Mouse (Mus musculus) adrenal gland, adult 18-20 months (tissue): ENCODE results near the gene Med24. TPM values are rescaled to one million over a fixed set of nuclear protein-coding genes. Genes with fewer than 3 reads are reported as not detected.

ENCODE experiments used
- DNase-seq, 2 experiments: peaks; one replicate each; pipeline ENCODE4 v3.0.0; 2021 to 2022; ENCODE audit warnings: low spot score in 2 of 2
- total RNA-seq, 2 experiments: library from RNA; stranded (reverse); gene quantifications; 1 replicate in 1 of 2; 2 replicates in 1 of 2; pipeline ENCODE4 v1.2.3; 2021

Gene Med24
- total RNA-seq, 2 experiments from 2014 or later: 46.1 to 49.2 TPM

DNA sequence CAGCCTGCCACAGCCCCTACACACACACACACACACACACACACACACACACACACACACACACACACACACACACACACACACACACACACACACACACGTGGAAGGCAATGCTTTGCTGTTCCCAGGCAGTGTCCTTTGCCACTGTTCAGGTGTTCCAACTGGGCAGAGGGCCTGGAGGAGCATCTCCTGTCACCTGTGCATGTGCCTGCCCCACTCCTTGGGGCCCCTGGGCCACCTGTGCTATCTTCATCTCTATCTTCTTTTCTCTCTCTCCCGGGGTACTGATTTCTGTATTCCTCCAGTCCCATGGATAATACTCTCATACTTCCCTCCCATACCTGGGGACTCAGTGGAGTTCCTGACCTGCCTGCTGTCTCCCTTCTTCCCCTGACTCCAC, 37.1 kb upstream of the Med24 start:
- no peak for DNase-seq

DNA sequence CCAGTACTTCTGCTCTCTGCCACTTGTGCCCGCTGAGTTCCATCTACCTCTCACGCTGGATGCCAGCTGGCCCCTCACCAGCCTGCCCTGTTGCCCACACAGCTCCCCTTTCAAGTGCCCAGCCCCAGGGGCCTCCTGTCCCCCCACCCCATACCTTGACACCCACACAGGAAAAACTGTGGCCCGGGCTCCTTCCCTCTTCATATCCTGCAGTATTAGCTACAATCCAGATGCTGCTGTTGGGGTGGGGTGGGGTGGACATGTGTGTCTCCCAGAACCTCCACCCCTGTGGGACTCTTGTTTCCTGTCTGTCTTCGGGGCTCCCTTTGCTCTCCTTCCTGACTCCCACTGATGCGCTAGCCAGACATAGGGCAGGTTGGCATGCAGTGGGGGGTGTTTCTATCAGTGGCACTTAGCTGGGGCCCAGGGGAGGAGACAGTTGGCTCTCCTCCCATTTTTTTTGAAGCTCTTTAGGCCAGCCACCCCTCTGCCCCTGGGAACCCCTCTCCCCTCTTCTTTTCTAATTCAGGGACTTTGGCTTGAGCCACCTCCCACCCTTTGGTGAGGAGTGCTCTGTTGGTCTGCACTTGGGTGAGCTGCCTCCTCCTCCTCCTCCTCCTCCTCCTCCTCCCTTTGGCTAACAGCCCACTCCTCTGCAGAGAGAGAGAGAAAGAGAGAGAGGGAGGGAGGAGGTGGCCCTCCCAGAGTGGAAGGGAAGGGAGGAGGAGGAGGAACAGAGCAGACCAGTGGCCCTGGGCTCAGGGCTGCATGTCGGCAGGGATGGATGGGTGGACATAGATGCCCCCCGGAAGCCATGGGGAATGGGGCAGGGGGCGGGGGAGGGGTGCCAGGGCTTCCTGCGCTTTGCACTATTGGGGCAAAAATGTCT, 36.4 kb upstream of the Med24 start:
- peak in 1 of 2 experiments; percentile 25 for DNase-seq

DNA sequence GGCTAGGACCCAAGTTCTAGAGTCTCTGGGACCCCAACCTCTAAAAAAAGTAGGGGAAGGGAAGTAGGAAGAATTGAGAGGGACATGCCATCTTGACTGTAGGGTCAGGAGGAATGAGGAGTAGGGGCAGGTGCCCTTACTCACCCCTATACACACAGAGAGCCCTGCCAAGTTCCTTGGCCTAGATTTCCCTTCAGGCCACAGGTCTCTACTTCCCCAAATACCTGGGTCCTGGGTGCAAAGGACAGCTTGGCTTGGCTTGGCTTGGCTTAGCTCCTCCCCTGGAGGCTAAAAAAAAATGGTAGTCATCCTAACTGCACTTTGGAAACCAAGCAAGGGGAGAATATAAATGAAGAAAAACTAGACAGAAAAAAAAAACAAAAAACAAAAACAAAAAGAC, 35.5 kb upstream of the Med24 start:
- DNase-seq: no peak

DNA sequence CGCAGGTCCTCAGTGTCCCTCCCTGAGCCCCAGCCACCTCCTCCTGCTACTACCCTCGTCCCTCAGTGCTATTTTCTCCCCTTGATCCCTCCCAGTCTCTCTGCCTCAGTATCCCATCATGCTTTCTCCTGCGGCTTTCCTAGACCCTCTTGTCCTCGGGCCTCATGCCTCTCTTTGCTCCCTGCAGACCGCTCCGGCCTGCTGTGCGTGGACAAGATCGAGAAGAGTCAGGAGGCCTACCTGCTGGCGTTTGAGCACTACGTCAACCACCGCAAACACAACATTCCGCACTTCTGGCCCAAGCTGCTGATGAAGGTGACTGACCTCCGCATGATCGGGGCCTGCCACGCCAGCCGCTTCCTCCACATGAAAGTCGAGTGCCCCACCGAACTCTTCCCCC, 34.9 kb upstream of the Med24 start:
- DNase-seq: no peak

DNA sequence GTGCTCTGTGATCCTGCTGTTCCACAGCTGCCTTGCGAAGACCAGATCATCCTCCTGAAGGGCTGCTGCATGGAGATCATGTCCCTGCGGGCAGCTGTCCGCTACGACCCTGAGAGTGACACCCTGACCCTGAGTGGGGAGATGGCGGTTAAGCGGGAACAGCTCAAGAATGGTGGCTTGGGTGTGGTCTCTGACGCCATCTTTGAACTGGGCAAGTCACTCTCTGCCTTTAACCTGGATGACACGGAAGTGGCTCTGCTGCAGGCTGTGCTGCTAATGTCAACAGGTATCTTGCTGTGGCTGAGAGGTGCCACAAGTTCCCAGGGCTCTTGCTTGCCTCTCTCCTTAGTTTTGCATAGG, 34.2 kb upstream of the Med24 start:
- DNase-seq: no peak

DNA sequence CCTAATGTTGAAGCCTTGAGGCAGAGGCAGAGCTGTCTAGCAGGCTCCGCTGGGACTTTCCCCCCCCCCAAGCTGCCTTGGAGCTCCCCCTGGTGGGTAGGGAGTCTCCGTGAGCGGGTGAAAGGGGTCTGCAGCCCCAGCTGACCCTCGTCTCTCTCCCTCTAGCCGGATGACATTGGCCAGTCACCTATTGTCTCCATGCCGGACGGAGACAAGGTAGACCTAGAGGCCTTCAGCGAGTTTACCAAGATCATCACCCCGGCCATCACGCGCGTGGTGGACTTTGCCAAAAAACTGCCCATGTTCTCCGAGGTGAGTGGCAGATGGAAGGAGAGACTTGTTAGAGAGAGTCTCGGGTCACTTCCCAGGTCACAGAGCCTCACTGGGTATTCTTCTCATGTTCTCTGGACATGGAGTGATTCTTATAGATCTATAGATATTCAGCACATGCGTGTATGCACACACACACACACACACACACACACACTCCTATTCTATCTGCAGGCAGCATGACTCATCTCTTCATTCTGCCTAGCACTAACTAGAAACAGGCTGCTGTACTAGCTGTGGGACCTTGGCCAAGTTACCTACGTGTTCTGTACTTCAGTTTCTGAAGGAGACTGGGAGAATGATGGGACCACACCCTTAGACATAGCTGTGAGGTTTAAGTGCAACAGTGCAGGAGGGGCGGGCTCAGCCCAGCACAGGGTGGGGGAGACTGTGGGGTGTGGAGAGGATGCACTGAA, 33.7 kb upstream of the Med24 start:
- DNase-seq: peak in 1 of 2 experiments; percentile 35

DNA sequence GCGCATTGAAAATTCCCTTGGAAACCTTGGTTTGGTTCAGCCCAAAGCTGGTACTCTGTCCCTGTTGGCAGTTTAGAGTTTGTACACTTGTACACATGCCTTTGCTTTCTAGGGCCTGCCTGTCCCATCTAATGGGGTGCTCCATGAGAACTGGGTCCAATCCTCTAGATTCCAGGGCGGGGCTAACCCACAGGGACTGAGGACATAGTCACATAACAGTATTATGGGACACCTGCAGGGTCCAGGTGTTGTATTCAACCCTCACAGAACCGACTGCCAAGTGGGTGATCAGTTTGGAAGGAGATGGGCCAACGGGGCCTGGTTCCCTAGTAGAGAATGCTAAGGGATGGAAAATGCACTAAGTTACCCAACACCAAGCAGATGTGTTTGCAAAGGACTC, 32.7 kb upstream of the Med24 start:
- DNase-seq: no peak

DNA sequence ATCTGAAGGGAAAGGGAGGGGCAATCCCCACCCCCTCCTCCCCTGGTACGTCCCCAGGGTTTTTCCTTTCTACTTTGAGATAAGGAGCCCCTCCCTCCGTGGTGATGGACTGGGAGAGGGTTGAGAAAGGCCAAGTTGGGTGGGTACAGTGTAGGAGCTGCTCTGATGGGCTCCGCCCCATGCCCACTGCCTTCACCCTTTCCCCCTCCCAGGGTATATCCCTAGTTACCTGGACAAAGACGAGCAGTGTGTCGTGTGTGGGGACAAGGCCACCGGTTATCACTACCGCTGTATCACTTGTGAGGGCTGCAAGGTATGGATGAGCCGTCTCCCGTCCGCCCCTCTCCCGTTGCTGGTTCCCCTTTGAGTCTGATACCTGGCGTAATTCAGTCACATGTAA, 27.5 kb upstream of the Med24 start:
- peak in 1 of 2 experiments; percentile 1 for DNase-seq

DNA sequence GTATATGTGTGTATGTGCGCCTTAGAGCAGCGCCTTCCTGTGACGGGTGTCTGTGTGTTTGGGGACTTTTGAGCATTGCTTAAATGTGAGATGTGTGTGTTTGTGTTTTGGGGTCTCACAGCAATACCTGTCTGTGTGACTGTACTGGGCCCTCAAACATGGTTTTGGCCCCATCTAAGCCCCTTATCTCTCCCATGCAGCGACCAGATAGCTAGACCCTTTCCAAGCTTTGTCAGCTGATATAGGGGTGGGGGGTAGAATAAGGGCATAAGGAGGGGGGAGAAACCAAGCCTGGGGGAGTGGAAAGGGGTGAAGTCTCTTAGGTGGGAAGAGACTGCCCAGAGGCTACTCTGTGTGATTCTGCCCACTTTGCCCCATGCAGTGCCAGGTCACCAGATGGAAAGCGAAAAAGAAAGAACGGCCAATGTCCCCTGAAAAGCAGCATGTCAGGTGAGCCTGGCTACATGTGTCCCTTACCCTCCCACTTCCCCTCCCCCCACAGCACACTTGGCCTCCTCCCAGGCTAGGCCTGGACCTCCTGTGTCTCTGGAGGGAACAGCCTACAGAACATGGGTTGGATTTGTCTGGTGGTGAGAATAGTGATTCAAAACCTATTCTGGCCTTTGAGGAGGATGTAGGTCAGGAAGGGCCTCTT, 26.6 kb upstream of the Med24 start:
- DNase-seq: no peak

DNA sequence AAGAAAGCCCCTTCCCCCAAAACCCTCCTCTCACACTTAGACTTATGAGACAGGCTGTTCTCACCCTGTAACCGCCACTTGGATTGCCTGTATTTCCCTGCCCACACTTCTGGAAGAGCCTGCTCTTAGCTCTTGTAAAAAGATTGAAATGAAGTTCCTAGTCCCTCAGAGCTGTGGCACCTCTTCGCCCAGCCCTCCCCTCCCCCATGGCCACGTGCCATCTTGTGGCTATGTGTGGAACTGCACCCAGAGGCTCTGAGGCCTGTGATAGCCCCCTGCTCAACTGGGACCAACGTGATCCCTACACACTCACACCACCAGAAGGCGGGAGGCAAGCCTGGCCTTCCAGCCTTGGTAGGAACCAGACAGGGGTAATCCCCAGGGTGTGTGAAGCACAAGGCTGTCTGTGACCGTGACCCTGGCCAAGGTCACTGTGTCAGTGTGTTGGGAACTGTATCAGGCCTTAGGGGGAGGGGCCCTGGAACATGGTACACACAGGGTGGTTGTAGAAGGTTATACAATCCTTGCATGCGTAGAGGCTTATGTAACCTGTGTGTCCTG, 25.5 kb upstream of the Med24 start:
- peak; percentile 62 to 73 for DNase-seq

DNA sequence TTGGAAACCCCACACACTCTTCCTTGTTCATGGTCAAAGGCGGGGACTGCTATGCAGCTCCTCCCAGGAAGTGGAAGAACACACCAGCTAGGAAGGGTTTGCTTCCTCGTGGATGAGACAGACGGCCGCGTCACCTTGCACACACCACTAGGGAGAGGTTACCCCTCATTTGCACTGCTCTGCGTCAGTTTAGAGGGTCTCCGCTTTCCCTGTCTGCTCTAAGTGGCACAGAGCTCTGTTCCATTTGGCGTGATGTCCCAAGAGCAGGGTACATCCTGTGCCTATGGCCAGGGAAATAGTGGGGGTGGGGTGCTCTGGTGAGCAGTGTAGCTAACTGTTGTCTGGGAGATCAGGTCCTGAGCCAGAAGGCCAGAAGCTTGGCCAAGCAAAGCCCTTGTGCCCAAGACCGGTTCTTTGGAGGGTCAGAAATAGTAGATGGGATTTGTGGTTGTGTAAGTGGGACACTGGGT, 25.0 kb upstream of the Med24 start:
- no peak for DNase-seq

DNA sequence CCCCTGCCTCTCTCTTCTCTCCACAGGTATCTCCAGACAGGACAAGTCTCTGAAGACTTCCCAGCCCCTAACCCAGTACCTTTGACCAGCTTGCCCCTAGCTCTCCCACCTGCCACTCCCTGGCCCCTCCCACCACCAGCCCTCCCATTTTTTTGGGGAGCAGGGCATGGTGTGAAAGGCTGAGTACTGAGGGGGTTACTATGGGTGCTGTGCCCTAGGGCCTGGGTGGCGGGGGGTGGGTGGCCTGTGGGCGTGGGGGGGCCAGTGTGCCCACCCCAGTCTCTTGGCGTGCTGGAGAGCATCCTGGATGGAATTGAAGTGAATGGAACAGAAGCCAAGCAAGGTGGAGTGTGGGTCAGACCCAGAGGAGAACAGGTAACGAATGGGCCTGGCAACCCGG, 24.0 kb upstream of the Med24 start:
- peak in 1 of 2 experiments; percentile 16 for DNase-seq

DNA sequence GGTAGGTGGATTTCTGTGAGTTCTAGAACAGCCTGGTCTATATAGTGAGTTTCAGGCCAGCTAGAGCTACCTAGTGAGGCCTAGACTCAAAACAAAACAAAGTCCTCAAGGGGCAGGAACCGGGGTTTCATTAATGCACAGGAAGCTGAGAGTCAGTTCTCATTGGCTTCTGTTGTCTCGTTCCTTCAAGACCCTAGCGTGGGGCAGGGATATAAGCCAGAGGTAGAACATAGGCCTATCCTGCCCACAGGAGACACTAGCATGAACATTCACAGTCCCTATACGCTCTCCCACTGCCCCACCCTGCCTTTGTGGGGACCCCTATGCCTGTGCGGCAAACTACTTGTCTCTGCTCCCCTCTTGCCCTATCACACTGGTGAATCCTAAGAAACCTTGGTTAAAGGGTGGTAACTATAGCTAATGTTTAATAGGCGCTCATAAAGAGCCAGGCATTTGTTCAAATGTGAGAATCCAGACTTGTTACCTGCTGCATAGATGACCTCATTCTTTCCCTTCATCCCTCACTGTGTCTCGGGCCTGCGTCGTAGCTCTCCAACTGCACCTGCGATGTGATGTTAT, 23.4 kb upstream of the Med24 start:
- DNase-seq: no peak

DNA sequence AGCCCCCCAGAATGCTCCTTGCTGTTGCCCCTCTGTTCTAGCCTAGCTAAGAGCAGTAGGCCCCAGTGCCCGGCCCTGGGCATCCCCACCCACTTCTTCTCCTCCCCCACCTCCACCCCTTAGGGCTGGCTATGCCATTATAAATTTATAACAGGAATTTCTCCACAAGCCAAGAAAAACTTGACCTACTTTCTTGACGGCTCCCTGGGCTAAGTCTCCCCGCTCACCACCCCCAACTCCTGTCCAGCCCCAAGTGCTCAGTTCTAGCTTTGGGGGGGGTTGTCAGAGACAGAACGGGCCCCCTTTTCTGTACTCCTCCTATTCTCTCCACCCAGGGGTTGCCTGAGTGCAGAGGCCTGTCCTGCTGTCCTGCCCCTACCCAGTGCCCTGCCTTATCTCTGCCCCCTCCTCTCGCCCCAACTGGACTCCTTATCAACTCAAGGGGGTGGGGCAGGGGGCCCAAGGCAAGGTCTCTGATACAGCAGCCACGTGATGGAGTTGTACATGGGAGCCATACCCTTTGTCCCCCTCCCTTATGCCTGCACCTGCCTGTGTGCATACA, 22.1 kb upstream of the Med24 start:
- DNase-seq: peak; percentile 25 to 32

DNA sequence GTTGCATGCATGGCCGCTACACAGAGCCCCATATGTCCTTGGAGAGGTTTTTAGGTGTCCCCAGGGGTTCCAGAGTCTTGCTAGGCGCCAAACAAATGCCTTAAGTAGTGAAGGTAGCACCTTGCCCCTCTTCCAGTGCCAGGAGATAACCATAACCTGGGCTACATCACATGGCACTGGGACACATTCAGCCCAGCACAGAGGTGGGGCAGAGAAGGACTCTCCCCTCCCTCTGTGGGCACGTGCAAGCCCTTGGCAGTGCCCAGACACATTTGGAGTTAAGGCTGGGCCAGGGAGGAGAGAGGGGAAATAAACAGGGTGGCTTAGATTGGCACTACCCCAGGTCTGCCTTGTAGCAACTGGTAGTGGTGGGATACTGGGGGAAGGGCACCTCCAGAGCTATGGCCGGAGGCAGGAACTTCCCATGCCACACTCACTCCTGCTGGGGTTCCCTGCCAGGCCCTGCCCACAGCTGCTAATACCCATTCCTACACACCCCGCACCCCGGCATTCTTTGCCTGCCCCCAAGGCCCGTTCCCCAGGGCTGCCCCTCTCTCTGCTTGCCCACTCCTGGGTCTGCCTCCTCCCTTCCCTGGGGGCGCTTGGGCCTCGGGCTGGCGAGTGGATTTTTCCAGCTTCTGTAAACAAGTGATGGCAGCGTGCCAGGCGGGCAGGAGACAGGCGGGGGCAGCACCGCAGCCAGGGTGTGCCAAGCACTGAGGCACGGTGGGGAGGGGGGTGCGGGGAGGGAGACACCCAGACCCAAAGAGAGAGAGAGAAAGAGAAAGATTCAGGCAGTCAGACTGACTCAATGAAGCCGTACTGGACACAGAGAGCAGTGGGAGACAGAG, 21.3 kb upstream of the Med24 start:
- peak; percentile 70 to 71 for DNase-seq

DNA sequence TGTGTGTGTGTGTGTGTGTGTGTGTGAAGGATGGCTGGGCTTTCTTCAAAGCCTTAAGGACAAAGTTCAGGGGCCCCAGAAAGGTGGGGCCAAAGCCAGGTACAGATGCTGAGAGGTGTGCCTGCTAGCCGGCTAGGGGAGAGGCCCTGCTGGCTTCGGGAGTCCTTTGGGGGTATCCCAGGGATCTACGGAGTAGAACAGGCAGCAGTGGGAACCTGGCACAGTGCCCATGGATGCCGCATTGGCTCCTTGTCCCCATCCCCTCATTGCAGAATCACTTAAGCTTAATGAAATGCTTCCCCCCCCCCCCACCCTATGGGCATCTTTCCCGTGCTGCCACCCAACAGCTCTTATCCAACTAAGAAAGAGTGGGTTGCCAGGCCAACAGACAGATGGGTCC, 20.5 kb upstream of the Med24 start:
- peak in 1 of 2 experiments; percentile 25 for DNase-seq

DNA sequence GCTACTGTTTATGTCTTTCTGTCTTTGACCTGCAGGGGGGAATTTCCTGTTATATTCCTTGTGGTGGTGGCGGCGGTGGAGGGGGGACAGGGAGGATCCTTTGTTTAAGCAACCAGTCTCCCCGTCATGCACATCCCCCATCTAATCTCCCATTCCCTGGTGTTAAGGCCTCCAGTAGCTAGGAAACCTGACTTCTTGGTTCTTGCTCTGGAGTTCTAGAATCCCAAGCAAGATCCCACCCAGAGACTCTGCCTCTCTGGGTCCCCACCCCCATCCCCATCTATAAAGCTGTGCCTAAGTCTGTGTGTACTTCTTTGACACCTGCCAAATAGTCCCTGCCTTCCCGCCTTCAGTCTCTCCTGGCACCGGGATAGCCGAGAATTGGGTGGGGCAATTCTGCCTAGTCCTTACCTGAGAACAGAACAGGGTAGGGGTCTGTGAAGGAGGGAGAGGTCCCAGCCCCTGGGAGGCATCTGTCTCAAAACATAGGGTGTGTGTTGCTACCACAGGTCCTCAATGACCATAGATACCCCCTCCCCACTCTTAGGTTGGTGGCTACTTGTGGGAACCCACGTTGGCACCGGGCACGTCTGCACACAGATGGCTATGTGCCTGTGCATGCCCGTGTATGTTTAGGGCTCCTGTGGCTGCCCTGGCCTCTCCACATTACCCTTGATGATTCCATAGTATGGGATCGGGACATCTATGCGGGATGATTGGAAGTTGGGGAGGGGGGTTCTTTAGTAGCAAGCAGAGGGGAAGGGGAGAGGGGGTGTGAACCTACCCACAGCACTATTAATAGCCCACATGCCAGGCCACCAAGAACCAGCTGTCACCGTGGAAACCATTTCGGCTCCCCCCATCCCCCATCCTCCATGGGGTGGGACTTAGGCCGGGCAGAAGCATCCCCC, 19.5 kb upstream of the Med24 start:
- DNase-seq: no peak

DNA sequence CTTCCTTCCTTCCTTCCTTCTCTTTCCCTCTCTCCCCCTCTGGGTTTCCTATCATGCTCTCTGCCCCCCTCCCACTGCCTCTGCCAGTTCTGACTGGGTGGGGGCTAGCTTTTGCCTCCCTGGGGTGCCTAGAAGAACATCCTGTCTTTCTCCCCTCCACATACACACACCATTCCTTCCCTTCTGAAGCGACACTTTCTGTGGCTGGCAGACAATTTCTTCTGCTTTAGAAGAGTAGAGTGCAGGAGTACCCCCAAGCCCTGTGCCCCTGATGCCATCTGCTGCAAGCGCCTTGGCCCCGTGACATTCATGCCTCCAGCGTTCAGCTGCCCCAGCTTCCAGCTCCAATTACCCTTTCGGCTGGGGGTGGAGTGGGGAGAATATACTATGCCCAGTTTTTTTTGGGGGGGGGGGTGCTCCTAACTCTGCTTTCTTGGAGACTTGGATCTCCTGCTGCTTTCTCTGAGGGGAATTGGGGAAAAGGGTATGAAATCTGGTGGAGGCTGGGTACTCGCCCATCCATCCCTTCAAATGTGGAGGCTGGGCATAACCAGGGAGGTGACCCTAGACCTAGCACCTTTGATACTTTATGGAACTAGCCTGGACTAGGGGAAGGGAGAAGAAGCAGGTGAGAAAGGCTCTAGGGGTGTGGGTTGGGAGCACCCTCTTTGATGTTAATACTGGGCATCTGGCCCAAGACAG, 18.7 kb upstream of the Med24 start:
- peak in 1 of 2 experiments; percentile 26 for DNase-seq
